Mouse (Mus musculus): Measurements from ENCODE around the gene 4921524J17Rik. TPM values are rescaled to one million over a fixed set of nuclear protein-coding genes. Genes with fewer than 3 reads are reported as not detected.

4921524J17Rik gene
- total and polyA plus RNA-seq, 3 experiments: 8.1 to 22.5 (median 18.3) TPM

DNA sequence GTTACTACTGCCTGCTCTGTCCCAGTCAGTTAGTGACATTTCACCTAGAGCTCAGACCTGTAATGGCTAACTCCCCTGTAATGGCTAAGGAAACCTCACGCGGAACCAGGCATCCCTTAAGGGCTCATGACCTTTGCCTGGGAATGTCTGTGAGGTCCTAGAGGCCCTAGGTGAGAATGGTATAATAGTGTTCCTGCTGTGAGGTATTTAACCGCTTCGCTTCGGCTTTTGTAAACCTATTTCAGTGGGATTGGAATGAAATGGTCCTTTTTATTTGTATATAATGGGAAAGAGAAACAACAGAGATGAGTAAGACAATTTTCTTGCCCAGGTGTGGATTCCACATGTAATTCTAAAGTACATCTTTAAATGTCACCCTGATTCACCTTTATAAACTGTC, 8.9 kb upstream of the 4921524J17Rik start:
- Histone ChIP-seq H3K36me3 (ENCODE audit: control insufficient read depth, insufficient read depth, low read length) (no peaks in the 10 kb centered on the region), H3K9ac (ENCODE audit: low read depth, low read length) (no peak overlapping the region), H3K4me1 (ENCODE audit: control insufficient read depth, insufficient read depth, low read length) (no peaks in the 10 kb centered on the region), H3K27me3 (ENCODE audit: control insufficient read depth, insufficient read depth, low read length) (no peaks in the 10 kb centered on the region), H3K4me3 (no peak overlapping the region), H3K27ac (no peak overlapping the region), H3K79me2 (replicated peaks; ENCODE audit: control insufficient read depth, insufficient read depth, low read length) (no peaks in the 10 kb centered on the region)
- 78% methylated on average over 5 of the region's 5 CpGs for WGBS
- intact Hi-C loops (cut with DNase I): no loop called here
- no peak for DNase-seq
- TF ChIP-seq POLR2A (IDR thresholded peaks at IDR 0.05; ENCODE audit: insufficient read depth, low read depth, low read length) (no peak), CTCF (IDR thresholded peaks at IDR 0.05) (no peak), EP300 (IDR thresholded peaks at IDR 0.05; ENCODE audit: insufficient read depth, low read depth, low read length) (no peak)

DNA sequence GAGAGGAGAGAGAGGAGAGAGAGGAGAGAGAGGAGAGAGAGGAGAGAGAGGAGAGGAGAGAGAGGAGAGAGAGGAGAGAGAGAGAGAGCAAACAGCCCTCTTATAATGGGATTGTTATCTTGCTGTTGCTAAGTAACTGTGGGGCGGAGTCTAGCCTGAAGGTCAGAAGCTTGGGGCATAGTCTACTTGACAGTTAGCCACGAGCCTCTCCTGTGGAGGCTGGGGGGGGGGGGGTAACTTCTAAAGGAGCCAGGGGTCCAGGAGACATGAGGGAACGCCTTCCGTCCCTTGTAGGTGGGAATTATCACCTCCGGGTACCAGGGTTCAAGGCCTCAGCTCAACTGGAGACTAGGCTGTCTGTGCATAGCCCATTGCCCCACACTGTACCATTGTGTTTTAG, 3.1 kb upstream of the 4921524J17Rik start:
- Histone ChIP-seq H3K27ac (no peak overlapping the region), H3K4me1 (ENCODE audit: control insufficient read depth, insufficient read depth, low read length) (no peaks in the 10 kb centered on the region; the same call in 1 of the 2 replicates), H3K4me3 (no peak overlapping the region), H3K79me2 (replicated peaks; ENCODE audit: control insufficient read depth, insufficient read depth, low read length) (no peaks in the 10 kb centered on the region), H3K27me3 (ENCODE audit: control insufficient read depth, insufficient read depth, low read length) (no peaks in the 10 kb centered on the region), H3K9ac (ENCODE audit: low read depth, low read length) (no peak overlapping the region), H3K36me3 (ENCODE audit: control insufficient read depth, insufficient read depth, low read length) (no peaks in the 10 kb centered on the region)
- 54% methylated on average over 5 of the region's 5 CpGs for WGBS
- no peak for DNase-seq
- TF ChIP-seq CTCF (IDR thresholded peaks at IDR 0.05) (no peak), POLR2A (IDR thresholded peaks at IDR 0.05; ENCODE audit: insufficient read depth, low read depth, low read length) (no peak), EP300 (IDR thresholded peaks at IDR 0.05; ENCODE audit: insufficient read depth, low read depth, low read length) (no peak)
- intact Hi-C loops (cut with DNase I): loop anchor here (10.0 kb wide), 1 partner anchor 361 kb away; the partner anchor contains the start of gene Dhps

DNA sequence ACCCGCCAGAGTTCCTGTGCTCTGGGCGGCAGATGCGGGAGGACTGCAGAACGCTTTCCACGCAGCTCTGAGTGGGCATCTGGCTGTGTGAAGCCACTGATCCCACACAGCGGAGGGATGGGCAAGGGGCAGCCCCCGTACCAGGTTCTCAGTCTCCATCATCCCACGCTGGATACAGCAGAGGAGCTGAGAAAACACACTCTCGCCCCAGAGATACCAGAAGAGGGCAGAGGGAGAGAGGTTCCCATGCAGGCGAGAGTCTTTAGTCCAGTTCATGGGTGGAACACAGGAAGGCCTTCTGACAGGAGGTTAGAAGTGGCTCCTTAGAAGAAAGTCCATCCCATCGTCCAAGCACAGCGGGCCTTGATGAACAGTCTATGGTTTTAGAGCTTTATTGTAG, 2.2 kb upstream of the 4921524J17Rik start:
- Histone ChIP-seq H3K79me2 (replicated peaks; ENCODE audit: control insufficient read depth, insufficient read depth, low read length) (no peaks in the 10 kb centered on the region), H3K27ac (no peak overlapping the region), H3K4me1 (ENCODE audit: control insufficient read depth, insufficient read depth, low read length) (no peaks in the 10 kb centered on the region; the same call in 1 of the 2 replicates), H3K27me3 (ENCODE audit: control insufficient read depth, insufficient read depth, low read length) (no peaks in the 10 kb centered on the region), H3K36me3 (ENCODE audit: control insufficient read depth, insufficient read depth, low read length) (peaks cover 3% of the 10 kb centered on the region), H3K9ac (ENCODE audit: low read depth, low read length) (no peak overlapping the region), H3K4me3 (no peak overlapping the region)
- TF ChIP-seq EP300 (IDR thresholded peaks at IDR 0.05; ENCODE audit: insufficient read depth, low read depth, low read length): no peak
- TF ChIP-seq CTCF (IDR thresholded peaks at IDR 0.05): no peak
- no peak for TF ChIP-seq POLR2A (IDR thresholded peaks at IDR 0.05; ENCODE audit: insufficient read depth, low read depth, low read length)
- intact Hi-C loops (cut with DNase I): loop anchor here (5.0 to 10.0 kb wide), 2 partner anchors 57 to 360 kb away; partner anchors contain the start of genes Dhps and Gpt2
- no peak for DNase-seq
- WGBS: 84% methylated on average over 12 of the region's 12 CpGs

DNA sequence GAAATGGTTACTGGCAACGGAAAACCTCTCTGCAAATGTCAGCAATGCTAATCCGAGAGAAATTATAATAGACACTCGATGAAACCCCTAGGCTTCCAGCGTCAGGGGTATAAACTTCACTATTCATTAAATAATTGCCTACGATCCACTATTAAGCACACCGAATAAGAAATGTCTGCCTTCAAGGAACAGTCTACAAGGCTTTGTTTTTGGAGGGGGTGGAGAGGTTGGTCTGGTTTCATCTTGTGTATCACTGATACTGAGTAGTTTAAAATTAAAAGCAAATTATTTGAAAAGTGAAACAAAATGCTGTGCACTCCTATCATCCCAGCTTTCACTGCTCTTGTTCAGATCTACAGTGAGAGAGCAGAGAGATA, 372 bp upstream of the 4921524J17Rik start:
- no peaks in the 10 kb centered on the region for H3K79me2 ChIP-seq (replicated peaks; ENCODE audit: control insufficient read depth, insufficient read depth, low read length)
- TF ChIP-seq POLR2A (IDR thresholded peaks at IDR 0.05; ENCODE audit: insufficient read depth, low read depth, low read length) (no peak), CTCF (IDR thresholded peaks at IDR 0.05) (no peak), EP300 (IDR thresholded peaks at IDR 0.05; ENCODE audit: insufficient read depth, low read depth, low read length) (no peak)
- H3K27me3 ChIP-seq (ENCODE audit: control insufficient read depth, insufficient read depth, low read length): no peaks in the 10 kb centered on the region
- intact Hi-C loops (cut with DNase I): loop anchor here (5.0 to 10.0 kb wide), 2 partner anchors 59 to 358 kb away; partner anchors contain the start of genes Dhps and Gpt2
- peak overlapping the region; percentile 74 for H3K27ac ChIP-seq
- no peak for DNase-seq
- peak overlapping the region; percentile 91 for H3K4me3 ChIP-seq
- peak overlapping the region; percentile 29; the same call in 1 of the 2 replicates for H3K9ac ChIP-seq (ENCODE audit: low read depth, low read length)
- 2% methylated on average over 6 of the region's 6 CpGs for WGBS
- H3K36me3 ChIP-seq (ENCODE audit: control insufficient read depth, insufficient read depth, low read length): peaks cover 16% of the 10 kb centered on the region
- peaks cover 2% of the 10 kb centered on the region for H3K4me1 ChIP-seq (ENCODE audit: control insufficient read depth, insufficient read depth, low read length)

DNA sequence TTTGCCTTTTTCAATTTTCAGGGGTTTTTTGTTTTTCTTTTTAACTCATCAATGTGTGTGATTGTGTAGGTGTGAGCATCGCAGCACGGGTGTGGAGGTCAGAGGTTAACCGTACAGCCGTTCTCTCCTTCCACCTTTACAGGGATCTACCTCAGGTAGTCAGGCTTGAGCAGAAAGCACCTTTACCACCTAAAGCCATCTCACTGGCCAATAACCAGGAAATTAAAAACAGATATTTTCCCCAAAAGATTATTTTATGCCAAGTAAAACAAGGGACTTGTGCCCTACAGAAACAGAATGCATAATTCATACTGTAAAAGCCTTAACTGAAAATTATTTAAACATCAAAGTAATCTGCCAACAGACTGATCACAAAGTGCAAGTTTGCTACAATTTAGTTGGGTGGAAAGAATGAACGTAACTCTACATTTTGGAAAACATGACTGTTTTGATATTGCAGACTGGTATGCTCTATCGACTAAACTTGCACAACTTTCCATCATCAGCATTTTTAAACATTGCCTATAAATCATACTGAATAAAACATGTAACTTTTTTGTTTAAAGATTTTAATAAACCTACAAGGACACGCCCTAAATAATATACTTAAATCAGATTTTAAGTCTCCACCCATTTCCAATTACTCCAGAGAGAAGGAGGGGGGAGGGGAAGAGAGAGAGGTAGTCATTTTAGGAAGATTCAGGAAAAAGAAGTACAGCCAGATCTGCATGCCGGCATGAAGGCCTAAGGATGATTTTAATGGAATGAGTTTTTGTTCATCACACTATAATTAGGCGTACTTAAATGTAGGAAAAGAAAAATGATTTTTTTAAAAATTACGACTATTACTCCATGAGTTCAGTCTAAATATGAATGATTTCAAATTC, 1.1 kb downstream of the 4921524J17Rik start:
- TF ChIP-seq CTCF (IDR thresholded peaks at IDR 0.05): no peak
- no peak for TF ChIP-seq EP300 (IDR thresholded peaks at IDR 0.05; ENCODE audit: insufficient read depth, low read depth, low read length)
- no peak for TF ChIP-seq POLR2A (IDR thresholded peaks at IDR 0.05; ENCODE audit: insufficient read depth, low read depth, low read length)
- no peak for DNase-seq
- no peak overlapping the region for H3K9ac ChIP-seq (ENCODE audit: low read depth, low read length)
- peaks cover 1% of the 10 kb centered on the region for H3K79me2 ChIP-seq (replicated peaks; ENCODE audit: control insufficient read depth, insufficient read depth, low read length)
- intact Hi-C loops (cut with DNase I): loop anchor here (5.0 to 10.0 kb wide), 2 partner anchors 61 to 357 kb away; partner anchors contain the start of genes Dhps and Gpt2
- no peaks in the 10 kb centered on the region for H3K27me3 ChIP-seq (ENCODE audit: control insufficient read depth, insufficient read depth, low read length)
- H3K27ac ChIP-seq: peak overlapping the region; percentile 87
- peaks cover 26% of the 10 kb centered on the region for H3K36me3 ChIP-seq (ENCODE audit: control insufficient read depth, insufficient read depth, low read length)
- peaks cover 7% of the 10 kb centered on the region for H3K4me1 ChIP-seq (ENCODE audit: control insufficient read depth, insufficient read depth, low read length)
- WGBS: 3% methylated on average over 10 of the region's 10 CpGs
- peak overlapping the region; percentile 91 for H3K4me3 ChIP-seq

DNA sequence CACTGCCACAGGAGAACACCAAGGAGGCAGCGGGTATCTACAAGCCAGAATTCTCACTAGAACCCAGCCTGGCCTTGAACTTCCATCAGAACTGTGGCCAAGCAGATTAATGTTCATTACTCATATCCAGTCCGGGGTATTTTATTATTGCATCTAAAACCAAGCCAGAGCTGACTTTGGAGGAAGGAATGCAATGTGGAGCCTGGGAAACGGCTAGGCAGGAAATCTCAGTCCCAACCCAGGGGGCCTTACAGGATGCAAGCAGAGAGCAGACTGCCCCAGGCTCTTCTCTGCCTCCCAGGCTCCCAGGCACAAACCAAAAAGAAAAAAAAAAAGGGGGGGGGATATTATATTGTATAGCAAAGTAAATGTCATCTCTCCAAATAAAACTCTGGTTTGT, 1.8 kb downstream of the 4921524J17Rik start:
- peak overlapping the region; percentile 29 for H3K4me3 ChIP-seq
- peaks cover 1% of the 10 kb centered on the region for H3K79me2 ChIP-seq (replicated peaks; ENCODE audit: control insufficient read depth, insufficient read depth, low read length)
- intact Hi-C loops (cut with DNase I): loop anchor here (5.0 to 10.0 kb wide), 2 partner anchors 62 to 356 kb away; partner anchors contain the start of genes Dhps and Gpt2
- peak; percentile 40 to 41 for DNase-seq
- H3K9ac ChIP-seq (ENCODE audit: low read depth, low read length): no peak overlapping the region
- peaks cover 32% of the 10 kb centered on the region for H3K36me3 ChIP-seq (ENCODE audit: control insufficient read depth, insufficient read depth, low read length)
- H3K27me3 ChIP-seq (ENCODE audit: control insufficient read depth, insufficient read depth, low read length): no peaks in the 10 kb centered on the region
- peaks cover 9% of the 10 kb centered on the region for H3K4me1 ChIP-seq (ENCODE audit: control insufficient read depth, insufficient read depth, low read length)
- peak overlapping the region; percentile 87 for H3K27ac ChIP-seq
- WGBS: 12% methylated on average over 3 of the region's 3 CpGs
- TF ChIP-seq EP300 (IDR thresholded peaks at IDR 0.05; ENCODE audit: insufficient read depth, low read depth, low read length): no peak
- TF ChIP-seq CTCF (IDR thresholded peaks at IDR 0.05): no peak
- no peak for TF ChIP-seq POLR2A (IDR thresholded peaks at IDR 0.05; ENCODE audit: insufficient read depth, low read depth, low read length)
